Mouse (Mus musculus): ENCODE results near the gene Slc35f1. TPM values are rescaled to one million over a fixed set of nuclear protein-coding genes. Genes with fewer than 3 reads are reported as not detected.

Slc35f1 gene
- 1 to 10 TPM; 3.3 to 4.1 TPM for total RNA-seq (2021)
- long read RNA-seq, experiment 1, result 0 reads
- long read RNA-seq, experiment 2, partial matches to known transcripts, result 3 of 3 reads
- long read RNA-seq, experiment 2, other reads (novel, unspliced or antisense), result 0 of 3 reads

DNA sequence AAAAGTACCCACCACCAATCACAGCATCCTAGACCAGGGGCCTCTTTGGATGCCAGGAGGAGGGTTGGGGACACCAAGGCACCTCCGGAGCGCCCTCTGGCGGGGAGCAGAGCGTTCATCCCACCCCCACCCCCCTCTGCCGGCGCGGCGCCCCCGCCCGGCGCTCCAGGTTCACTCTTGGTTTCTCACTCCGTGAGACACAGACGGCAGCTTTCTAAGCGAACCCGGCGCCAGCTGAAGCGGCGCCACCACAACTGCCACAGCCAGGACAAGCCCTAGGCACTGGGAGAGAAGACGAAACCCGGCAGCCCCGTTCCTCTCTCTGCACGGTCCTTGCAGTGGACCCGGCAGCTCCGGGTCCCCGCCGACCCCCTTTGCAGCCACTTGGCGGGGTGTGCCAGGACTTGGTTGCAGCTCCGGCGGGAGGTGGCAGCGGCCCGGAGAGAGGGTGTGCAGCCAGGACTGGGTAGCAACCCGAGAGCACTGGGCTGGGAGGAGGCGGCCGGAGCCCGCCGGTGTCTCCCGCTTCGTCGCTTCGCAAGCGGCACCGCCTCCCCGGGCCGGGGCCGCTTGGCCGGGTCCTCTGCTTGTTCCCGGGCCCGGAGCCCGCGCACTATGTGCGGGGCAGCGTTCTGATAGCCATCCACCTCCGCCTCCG is at the start of gene Slc35f1:
Gene Slc35f1 (plus strand): TSS at position 200 of the 658 bp plus-strand sequence.
- peak; percentile 27 to 46 for DNase-seq (ENCODE audit: low spot score in 2 of 2)

DNA sequence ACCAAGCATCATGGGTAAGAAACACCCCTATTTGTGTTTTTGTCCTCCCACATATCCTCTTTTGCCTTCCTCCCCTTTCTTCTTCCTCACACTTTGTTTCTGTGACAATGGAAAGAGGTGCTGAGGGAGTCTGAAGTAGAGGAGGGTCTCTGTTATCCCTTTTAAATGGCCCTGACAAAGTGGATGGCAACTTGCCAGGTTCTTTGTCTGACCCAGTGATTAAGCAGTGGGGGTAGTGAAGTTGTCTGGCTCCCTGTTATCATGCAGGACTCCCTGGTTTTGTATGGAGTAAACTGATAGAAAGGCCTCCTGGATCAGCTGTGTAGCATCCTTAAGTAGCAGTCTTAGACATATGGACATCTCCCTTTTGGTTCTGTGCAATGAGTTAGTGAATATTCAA is 19.1 kb upstream of the Slc35f1 start:
- no peak for DNase-seq (ENCODE audit: low spot score in 2 of 2)

- peak in 1 of 2 experiments; percentile 5 for DNase-seq (ENCODE audit: low spot score in 2 of 2)
These were observed 829 bp downstream of the Slc35f1 start for GRCm38 (mm10) chr10:52690992-52691731.

GRCm38 (mm10) chr10:52703688-52704087 is 13.4 kb downstream of the Slc35f1 start:
- DNase-seq (ENCODE audit: low spot score in 2 of 2), result no peak

- no peak for DNase-seq (ENCODE audit: low spot score in 2 of 2)
These were observed 14.0 kb downstream of the Slc35f1 start for GRCm38 (mm10) chr10:52704101-52705051.

DNA sequence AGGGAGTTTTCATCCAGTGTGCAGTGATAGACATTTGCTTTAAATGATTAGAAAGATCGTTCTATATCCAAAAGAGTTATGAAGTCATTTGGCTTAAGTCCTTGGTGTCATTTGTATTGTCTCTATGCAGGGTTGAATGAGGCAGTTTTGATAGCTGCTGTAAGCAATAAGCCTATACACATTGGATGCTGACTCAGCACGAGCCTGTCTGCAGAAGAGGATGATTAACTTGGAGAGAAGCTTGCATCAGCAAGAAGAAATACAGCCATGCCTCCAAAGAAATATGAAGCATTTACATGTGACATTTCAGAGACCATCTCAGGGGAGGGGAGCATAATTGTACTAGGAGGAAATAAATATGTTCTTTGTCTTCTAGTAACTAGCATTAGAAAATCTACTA is 19.1 kb downstream of the Slc35f1 start:
- no peak for DNase-seq (ENCODE audit: low spot score in 2 of 2)

- DNase-seq (ENCODE audit: low spot score in 2 of 2), result no peak
These were observed 21.8 kb downstream of the Slc35f1 start for GRCm38 (mm10) chr10:52712166-52712565.

GRCm38 (mm10) chr10:52714557-52714956 is 24.2 kb downstream of the Slc35f1 start:
- DNase-seq (ENCODE audit: low spot score in 2 of 2), result no peak

- no peak for DNase-seq (ENCODE audit: low spot score in 2 of 2)
These were observed 24.8 kb downstream of the Slc35f1 start for GRCm38 (mm10) chr10:52715146-52715545.

GRCm38 (mm10) chr10:52718199-52718917 is 28.0 kb downstream of the Slc35f1 start:
- DNase-seq (ENCODE audit: low spot score in 2 of 2), result no peak

DNA sequence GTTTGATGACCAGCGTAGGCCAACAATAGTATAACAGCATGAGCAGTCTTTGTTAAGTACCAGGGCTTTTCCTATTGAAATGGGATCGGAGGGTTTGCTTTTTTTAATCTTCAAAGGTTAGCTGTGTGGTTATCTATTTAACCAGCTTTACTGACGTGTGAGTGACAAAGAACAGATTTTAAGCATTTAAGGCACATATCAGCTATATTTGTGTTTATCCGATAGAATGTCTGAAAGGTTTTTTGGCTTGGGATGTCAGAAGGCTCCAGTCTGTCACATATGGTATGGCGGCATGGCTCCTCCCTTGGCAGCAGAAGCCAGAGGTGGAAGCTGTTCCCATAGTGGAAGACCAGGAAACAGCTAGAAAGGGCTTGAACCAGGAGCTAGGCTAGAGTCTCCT is 36.3 kb downstream of the Slc35f1 start:
- DNase-seq (ENCODE audit: low spot score in 2 of 2), result no peak

DNA sequence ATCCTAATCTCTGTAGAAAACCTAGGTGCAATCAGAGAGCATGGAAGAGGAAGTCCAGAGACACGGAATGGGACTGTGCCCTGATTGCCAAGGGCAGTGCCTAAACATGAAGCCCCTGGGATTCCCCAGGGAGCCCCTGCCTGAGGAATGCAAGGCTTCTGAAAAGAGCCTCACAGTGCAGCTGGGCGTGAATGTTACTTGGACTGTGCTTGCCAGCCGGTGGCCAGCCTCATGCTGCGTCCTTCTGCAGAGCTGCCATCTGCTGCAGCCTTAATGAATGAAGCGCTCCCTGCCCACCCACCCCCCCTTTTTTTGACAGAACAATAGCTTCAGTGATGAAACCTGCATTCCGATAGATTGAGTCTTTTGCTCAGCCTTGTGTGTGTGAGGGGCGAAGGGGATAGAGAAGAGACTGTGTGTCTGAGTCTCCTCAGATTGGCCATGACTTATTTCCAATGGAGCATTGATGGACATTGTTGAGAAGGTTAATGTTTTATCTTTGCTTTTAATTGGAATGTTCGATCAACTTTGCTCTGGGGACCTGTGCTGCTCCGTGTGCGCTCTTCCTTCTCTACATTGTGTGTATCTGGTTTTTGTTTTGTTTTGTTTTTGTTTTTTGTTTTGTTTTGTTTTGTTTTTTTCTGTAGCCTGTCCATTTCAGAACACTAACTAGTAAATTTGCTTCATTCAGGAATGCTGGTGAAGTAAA is 52.5 kb downstream of the Slc35f1 start:
- DNase-seq (ENCODE audit: low spot score in 2 of 2), result no peak

- DNase-seq (ENCODE audit: low spot score in 2 of 2), result no peak
These were observed 53.5 kb downstream of the Slc35f1 start for GRCm38 (mm10) chr10:52743831-52744230.

DNA sequence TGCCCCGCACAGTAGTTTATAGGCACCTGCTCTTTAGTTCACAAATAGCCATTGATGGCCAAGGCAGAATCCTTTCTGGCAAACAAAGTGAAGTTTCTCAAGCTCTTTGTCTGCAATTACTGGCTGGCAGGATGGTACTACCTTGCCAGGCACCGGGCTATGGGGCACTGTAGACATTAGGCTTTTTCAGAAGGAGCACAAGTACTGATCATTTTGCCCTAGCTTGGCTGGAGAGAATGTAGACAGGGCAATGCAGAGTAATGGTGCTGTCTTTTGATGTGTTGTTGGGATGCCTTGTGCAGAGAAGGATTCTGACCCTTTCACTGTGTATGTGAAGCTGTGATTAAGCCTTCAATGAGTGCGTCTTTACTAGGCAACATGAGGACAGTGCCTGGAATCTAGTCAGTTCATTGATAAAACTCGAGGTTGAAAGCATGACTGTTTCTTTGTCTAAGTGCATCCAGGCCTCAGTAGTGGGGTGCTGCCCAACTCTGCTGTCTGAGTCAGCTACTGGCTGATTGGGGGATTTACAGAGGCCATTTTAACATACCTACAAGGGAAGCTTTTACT is 57.8 kb downstream of the Slc35f1 start:
- DNase-seq (ENCODE audit: low spot score in 2 of 2), result no peak

GRCm38 (mm10) chr10:52755949-52756679 is 65.8 kb downstream of the Slc35f1 start:
- no peak for DNase-seq (ENCODE audit: low spot score in 2 of 2)

DNA sequence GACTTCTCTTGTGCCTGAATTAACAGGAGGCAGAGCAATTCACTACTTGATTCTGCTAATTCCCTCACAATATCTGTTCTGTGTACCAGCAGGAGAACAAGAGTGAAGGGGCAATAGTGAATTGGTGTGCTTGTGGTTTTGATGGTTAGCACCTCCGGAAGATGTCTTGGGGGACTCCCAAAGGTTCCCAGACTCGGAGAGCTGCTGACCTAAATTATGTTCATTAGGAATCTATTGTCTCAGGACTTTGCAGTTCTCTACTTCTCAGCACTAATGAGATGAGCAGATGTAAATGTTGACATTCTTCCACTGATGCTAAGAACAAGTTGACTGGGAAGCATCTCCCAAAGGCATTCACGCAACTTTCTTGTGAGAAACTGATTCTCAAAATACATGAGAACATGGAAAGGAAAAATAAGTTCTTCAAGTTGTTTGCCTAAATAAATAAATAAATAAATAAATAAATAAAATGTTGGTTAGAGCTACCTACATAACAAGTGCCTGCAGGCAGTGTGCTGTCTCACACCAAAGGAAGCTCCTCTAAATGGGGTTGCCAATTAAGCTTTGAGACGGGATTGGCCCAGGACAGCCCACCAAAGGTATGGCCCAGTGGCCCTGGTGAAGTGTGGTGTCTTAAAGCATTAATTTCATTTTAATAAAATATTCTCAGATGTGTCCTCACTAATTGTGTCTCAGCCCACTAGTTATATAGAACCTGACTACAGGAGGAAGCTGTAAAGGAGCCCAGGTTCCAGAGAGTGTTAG is 67.3 kb downstream of the Slc35f1 start:
- no peak for DNase-seq (ENCODE audit: low spot score in 2 of 2)

DNA sequence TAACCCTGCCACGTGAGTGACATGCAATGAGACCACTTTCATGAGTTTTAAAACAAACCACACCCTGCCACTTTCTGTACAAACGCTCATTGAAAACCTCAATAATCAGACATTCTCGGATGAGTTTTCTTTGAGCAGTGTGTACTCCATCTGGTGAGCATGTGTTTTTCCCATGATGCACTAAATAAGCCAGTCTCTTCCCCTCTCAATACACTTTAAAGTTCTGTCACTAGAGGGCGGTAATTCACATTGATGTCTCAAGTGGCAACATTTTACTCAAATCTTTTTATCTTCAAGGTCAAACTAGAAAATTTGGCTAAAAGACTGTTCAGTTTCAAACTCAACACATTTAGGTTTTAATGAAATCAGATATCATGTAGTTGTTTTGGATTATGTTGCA is 68.3 kb downstream of the Slc35f1 start:
- DNase-seq (ENCODE audit: low spot score in 2 of 2), result no peak

- DNase-seq (ENCODE audit: low spot score in 2 of 2), result no peak
These were observed 70.2 kb downstream of the Slc35f1 start for GRCm38 (mm10) chr10:52760527-52760926.

Data from adrenal gland, postnatal 4 days (tissue).